Mouse (Mus musculus) midbrain, embryonic 10.5 days (tissue): ENCODE data around the gene Pik3ip1. TPM values are rescaled to one million over a fixed set of nuclear protein-coding genes. Genes with fewer than 3 reads are reported as not detected.

Experiments used
- DNase-seq: peaks from one replicate; pipeline ENCODE4 v3.0.0-alpha.2; 2017; ENCODE audit warnings: low spot score
- H3K27ac ChIP-seq: fragments of 300-500 bp; sonication (generic); replicated peaks from 2 replicates; pipeline ENCODE4 v1.5.1; 2016; ENCODE audit warnings: mild to moderate bottlenecking
- H3K27me3 ChIP-seq: fragments of 300-500 bp; sonication (generic); 2 replicates; pipeline ENCODE4 v1.6.1; 2016; ENCODE audit warnings: low read depth, mild to moderate bottlenecking; ENCODE audit not compliant: poor library complexity, severe bottlenecking
- H3K36me3 ChIP-seq: fragments of 300-500 bp; sonication (generic); 2 replicates; pipeline ENCODE4 v1.6.1; 2016; ENCODE audit warnings: mild to moderate bottlenecking, moderate library complexity
- H3K4me1 ChIP-seq: fragments of 300-500 bp; sonication (generic); 2 replicates; pipeline ENCODE4 v1.6.1; 2016
- H3K4me3 ChIP-seq: fragments of 300-500 bp; sonication (generic); 2 replicates; pipeline ENCODE4 v1.5.1; 2016; ENCODE audit warnings: mild to moderate bottlenecking, moderate library complexity
- H3K9me3 ChIP-seq: fragments of 300-500 bp; sonication (generic); replicated peaks from 2 replicates; pipeline ENCODE4 v1.6.1; 2016; ENCODE audit warnings: mild to moderate bottlenecking
- WGBS: fragments of 180-500 bp; shearing (Covaris S2); methylation state at CpG from one replicate; pipeline ENCODE4 v1.1.7; 2016; 5-methylcytosine and 5-hydroxymethylcytosine counted together
- polyA plus RNA-seq: library from polyadenylated mRNA; unstranded; fragments of >200 nt; fragmentation: Nextera tagmentation; extraction: Ambion mirVana; gene quantifications from 2 replicates; pipeline ENCODE4 v1.2.1, GENCODE M21; 2016

Pik3ip1 gene
- 7.4 and 13.0 TPM in 2 replicates for polyA plus RNA-seq

- Histone ChIP-seq H3K9me3 (no peaks in the 10 kb centered on the region), H3K4me1 (peaks cover 28% of the 10 kb centered on the region), H3K27ac (peak within 1 kb of the TSS; percentile 85), H3K4me3 (peak within 1 kb of the TSS; percentile 58), H3K36me3 (0 out of 2 replicates have a peak, but pooled peaks cover under 1% of the 10 kb centered on the region), H3K27me3 (peaks cover 11% of the 10 kb centered on the region; the same call in 1 of the 2 replicates)
- no peak for DNase-seq
These were observed at the start of gene Pik3ip1 for GRCm38 (mm10) chr11:3329891-3330451. Gene Pik3ip1, plus strand, starts transcription at chr11:3330401.

- DNase-seq, result no peak
- no peaks in the 10 kb centered on the region for H3K27me3 ChIP-seq
- H3K9me3 ChIP-seq, result peaks cover 18% of the 10 kb centered on the region
- H3K36me3 ChIP-seq, result no peaks in the 10 kb centered on the region
- WGBS, result 87% methylated on average over 6 of the region's 6 CpGs
- H3K27ac ChIP-seq, result no peak overlapping the region
- no peak overlapping the region for H3K4me3 ChIP-seq
- peaks cover 11% of the 10 kb centered on the region for H3K4me1 ChIP-seq
These were observed 47.3 kb upstream of the Pik3ip1 start for GRCm38 (mm10) chr11:3282887-3283286.

- no peak for DNase-seq
- Histone ChIP-seq H3K9me3 (peaks cover 18% of the 10 kb centered on the region), H3K36me3 (no peaks in the 10 kb centered on the region), H3K4me1 (peaks cover 18% of the 10 kb centered on the region), H3K27ac (no peak overlapping the region), H3K4me3 (no peak overlapping the region), H3K27me3 (no peaks in the 10 kb centered on the region)
- WGBS, result 93% methylated on average over 6 of the region's 6 CpGs
These were observed 46.6 kb upstream of the Pik3ip1 start for GRCm38 (mm10) chr11:3283645-3284044.

- peaks cover 18% of the 10 kb centered on the region for H3K9me3 ChIP-seq
- H3K27ac ChIP-seq, result no peak overlapping the region
- DNase-seq, result no peak
- H3K4me3 ChIP-seq, result no peak overlapping the region
- H3K36me3 ChIP-seq, result peaks cover 1% of the 10 kb centered on the region
- peaks cover 21% of the 10 kb centered on the region for H3K4me1 ChIP-seq
- 95% methylated on average over 3 of the region's 3 CpGs for WGBS
- no peaks in the 10 kb centered on the region for H3K27me3 ChIP-seq
These were observed 44.3 kb upstream of the Pik3ip1 start for GRCm38 (mm10) chr11:3285940-3286339.

GRCm38 (mm10) chr11:3287131-3287530, 43.1 kb upstream of the Pik3ip1 start:
- no peak for DNase-seq
- Histone ChIP-seq H3K9me3 (peaks cover 6% of the 10 kb centered on the region), H3K27ac (no peak overlapping the region), H3K4me3 (no peak overlapping the region), H3K27me3 (no peaks in the 10 kb centered on the region), H3K36me3 (peaks cover 10% of the 10 kb centered on the region), H3K4me1 (peaks cover 25% of the 10 kb centered on the region)
- 68% methylated on average over 6 of the region's 6 CpGs for WGBS

- no peak for DNase-seq
- peaks cover 14% of the 10 kb centered on the region for H3K36me3 ChIP-seq
- H3K9me3 ChIP-seq, result peaks cover 2% of the 10 kb centered on the region
- H3K4me3 ChIP-seq, result peak overlapping the region; percentile 95
- H3K4me1 ChIP-seq, result peaks cover 28% of the 10 kb centered on the region
- no peaks in the 10 kb centered on the region for H3K27me3 ChIP-seq
- H3K27ac ChIP-seq, result peak overlapping the region; percentile 100
- 64% methylated on average over 5 of the region's 5 CpGs for WGBS
These were observed 42.3 kb upstream of the Pik3ip1 start for GRCm38 (mm10) chr11:3287921-3288320.

- peak; percentile 78 for DNase-seq
- peaks cover 36% of the 10 kb centered on the region for H3K4me1 ChIP-seq
- peak within 1 kb of the TSS; percentile 95 for H3K4me3 ChIP-seq
- no peaks in the 10 kb centered on the region; the same call in 1 of the 2 replicates for H3K9me3 ChIP-seq
- peak within 1 kb of the TSS; percentile 100 for H3K27ac ChIP-seq
- WGBS, result under 1% methylated on average over 41 of the region's 41 CpGs
- no peaks in the 10 kb centered on the region for H3K27me3 ChIP-seq
- H3K36me3 ChIP-seq, result peaks cover 22% of the 10 kb centered on the region
These were observed 41.5 kb upstream of the Pik3ip1 start, which contains the start of gene Patz1 for GRCm38 (mm10) chr11:3288521-3289301. Gene Patz1, plus strand, starts transcription at chr11:3288874.

- H3K4me1 ChIP-seq, result peaks cover 43% of the 10 kb centered on the region
- peak overlapping the region; percentile 95 for H3K4me3 ChIP-seq
- peaks cover 28% of the 10 kb centered on the region for H3K36me3 ChIP-seq
- H3K27me3 ChIP-seq, result no peaks in the 10 kb centered on the region
- WGBS, result 2% methylated on average over 29 of the region's 40 CpGs
- H3K27ac ChIP-seq, result peak overlapping the region; percentile 100
- DNase-seq, result peak; percentile 95
- no peaks in the 10 kb centered on the region; the same call in 1 of the 2 replicates for H3K9me3 ChIP-seq
These were observed 40.8 kb upstream of the Pik3ip1 start for GRCm38 (mm10) chr11:3289302-3289802.

- Histone ChIP-seq H3K9me3 (no peaks in the 10 kb centered on the region; the same call in 1 of the 2 replicates), H3K36me3 (peaks cover 35% of the 10 kb centered on the region), H3K4me1 (peaks cover 49% of the 10 kb centered on the region), H3K27ac (peak overlapping the region; percentile 100), H3K27me3 (no peaks in the 10 kb centered on the region), H3K4me3 (peak overlapping the region; percentile 95)
- peak; percentile 88 for DNase-seq
- WGBS, result under 1% methylated on average over 90 of the region's 92 CpGs
These were observed 40.2 kb upstream of the Pik3ip1 start for GRCm38 (mm10) chr11:3289803-3290639.

- peaks cover 57% of the 10 kb centered on the region for H3K4me1 ChIP-seq
- H3K9me3 ChIP-seq, result no peaks in the 10 kb centered on the region; the same call in 1 of the 2 replicates
- peak; percentile 54 for DNase-seq
- peak overlapping the region; percentile 100 for H3K27ac ChIP-seq
- peaks cover 42% of the 10 kb centered on the region for H3K36me3 ChIP-seq
- no peaks in the 10 kb centered on the region for H3K27me3 ChIP-seq
- H3K4me3 ChIP-seq, result peak overlapping the region; percentile 95
- 0% methylated on average over 50 of the region's 50 CpGs for WGBS
These were observed 39.4 kb upstream of the Pik3ip1 start for GRCm38 (mm10) chr11:3290640-3291310.

GRCm38 (mm10) chr11:3291311-3292061, 38.7 kb upstream of the Pik3ip1 start:
- peak; percentile 55 for DNase-seq
- H3K27ac ChIP-seq, result peak overlapping the region; percentile 100
- no peaks in the 10 kb centered on the region for H3K27me3 ChIP-seq
- WGBS, result under 1% methylated on average over 26 of the region's 26 CpGs
- no peaks in the 10 kb centered on the region; the same call in 1 of the 2 replicates for H3K9me3 ChIP-seq
- peak overlapping the region; percentile 95 for H3K4me3 ChIP-seq
- peaks cover 49% of the 10 kb centered on the region for H3K36me3 ChIP-seq
- H3K4me1 ChIP-seq, result peaks cover 64% of the 10 kb centered on the region
